Mouse (Mus musculus) brain, embryonic 18.5 days (tissue): ENCODE data around the gene Unc13a.
A peak's percentile ranks its signal among the peaks of the same experiment; 100 is the strongest.
"Not testable (repeated sequence)": the region's sequence is repeated elsewhere in the genome, so short reads cannot be mapped to it uniquely, and the experiment has no call there.

Source experiments
- DNase-seq: peaks from one replicate; pipeline ENCODE4 v3.0.0-alpha.2; 2012; ENCODE audit warnings: low read depth, low spot score

Unc13a gene

DNA sequence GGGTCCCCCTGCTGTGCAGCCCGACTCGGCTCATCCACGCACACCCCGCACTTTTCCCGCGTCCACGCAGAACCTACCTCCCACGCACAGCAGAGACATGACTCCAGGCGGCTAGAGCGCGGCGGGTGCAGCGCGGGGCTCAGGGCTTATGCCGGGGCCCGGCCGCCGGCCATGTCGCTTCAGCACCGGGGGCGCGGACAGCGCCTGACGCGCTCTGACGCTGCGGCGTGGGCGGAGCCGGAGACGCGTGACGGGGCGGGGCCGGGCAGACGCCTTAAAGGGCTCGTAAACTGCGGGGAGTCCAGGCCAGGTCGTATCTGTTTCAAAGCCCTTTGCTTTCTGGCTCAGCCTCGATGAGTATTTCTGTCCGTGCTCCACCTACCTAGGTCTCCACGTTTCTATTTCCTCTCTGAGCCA, at the start of gene Unc13a:
Gene Unc13a, minus strand, starts transcription at position 209 of the 417 bp plus-strand sequence.
- peak; percentile 79 for DNase-seq

DNA sequence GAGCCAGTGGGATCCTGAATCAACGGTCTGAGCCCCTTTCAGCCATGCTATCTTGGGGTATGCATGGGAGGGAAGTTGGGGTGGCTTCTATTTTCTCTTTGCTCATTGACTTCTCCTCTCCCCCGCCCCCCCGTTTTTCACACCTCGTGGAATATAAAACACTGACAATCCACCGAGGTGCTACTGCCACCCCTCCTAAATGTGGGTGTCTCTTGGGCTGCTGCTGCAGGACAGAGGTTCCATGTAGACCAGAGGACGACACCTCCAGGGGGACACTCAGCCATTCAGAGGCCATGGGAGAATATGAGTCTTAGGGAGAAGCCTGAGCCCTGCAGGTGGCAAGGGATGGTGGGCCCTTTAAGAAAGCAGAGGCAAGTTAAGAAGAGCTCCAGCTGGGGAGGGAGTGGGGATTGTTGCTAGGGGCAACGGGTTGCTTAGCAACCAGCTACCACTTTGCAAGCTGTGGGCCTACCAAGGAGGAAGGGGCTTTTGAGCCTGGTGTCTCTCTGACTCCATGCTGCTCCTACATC, 48.4 kb upstream of the Unc13a start:
- peak; percentile 86 for DNase-seq

- DNase-seq = no peak
These were observed 47.7 kb upstream of the Unc13a start for GRCm38 (mm10) chr8:71719218-71719617.

DNA sequence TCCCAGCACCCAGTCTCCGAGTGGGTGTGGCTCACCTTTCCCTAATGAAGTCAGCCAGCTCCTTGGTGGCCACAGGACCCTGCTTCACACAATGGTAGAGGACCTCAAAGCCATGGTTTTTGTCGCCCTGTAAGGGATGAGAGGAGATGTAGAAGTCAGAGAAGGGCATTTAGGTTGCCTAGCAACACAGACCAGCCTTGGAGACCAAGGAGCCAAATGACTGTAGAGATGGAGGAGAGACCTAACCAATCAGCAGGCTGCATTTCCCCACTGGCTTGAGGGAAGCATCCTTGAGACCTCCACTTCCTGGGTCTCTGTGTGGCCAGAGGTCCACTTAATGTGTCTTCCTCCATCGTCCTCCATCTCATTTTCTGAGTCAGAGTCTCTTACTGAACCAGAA, 46.7 kb upstream of the Unc13a start:
- no peak for DNase-seq

GRCm38 (mm10) chr8:71717096-71717495, 45.5 kb upstream of the Unc13a start:
- no peak for DNase-seq

- DNase-seq = no peak
These were observed 45.0 kb upstream of the Unc13a start for GRCm38 (mm10) chr8:71716561-71717053.

DNA sequence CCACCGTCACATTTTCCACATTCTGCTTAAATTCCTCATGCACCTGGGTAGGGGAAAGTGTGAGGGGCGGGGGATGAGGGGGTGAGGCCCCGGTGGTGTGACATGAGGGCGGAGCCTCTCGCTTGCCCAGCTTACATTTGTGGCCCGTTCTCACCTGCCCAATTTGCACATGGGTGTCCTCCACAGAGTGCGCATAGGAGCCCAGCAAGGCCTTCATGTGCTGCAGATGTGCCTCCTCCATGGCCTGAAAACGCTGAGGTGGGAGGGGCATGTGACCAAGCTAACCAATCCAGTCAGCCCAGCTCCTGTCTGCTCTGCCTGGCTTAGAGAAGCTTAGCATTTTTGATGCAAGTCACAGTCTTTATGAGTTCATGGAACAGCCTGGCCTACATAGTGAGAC, 44.0 kb upstream of the Unc13a start:
- DNase-seq = no peak

- DNase-seq = no peak
These were observed 40.0 kb upstream of the Unc13a start for GRCm38 (mm10) chr8:71711574-71711973.

DNA sequence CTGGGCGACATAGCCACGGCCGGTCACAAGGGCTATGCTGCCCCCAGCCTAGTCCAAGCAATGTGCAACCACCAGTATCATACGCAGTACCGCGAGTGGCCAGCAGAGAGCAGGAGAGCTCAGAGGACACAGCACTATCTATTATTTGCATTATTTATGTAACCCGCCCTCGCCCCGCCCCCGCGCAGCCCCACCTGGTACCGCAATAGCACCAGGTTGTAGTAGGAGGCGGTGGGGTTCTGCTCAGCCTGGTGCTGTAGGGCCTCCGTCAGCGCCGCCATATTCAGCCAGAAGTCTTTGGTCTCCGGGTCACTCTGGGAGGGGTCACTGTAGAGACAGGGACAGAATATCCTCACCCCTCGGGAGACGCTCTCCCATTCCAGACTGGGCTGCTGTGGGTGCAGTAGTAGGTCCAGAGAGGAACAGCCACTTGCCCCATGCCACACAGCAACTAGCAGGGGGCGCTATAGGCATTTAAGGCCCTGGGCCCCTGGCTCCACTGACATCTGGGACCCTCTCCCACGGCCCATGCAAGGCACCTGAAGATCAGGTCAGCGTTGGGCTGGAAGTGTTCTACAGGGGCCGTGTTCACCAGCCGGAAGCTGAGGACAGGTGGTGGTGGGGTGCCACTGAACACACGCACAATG, 38.4 kb upstream of the Unc13a start:
- no peak for DNase-seq

GRCm38 (mm10) chr8:71709134-71709799, 37.7 kb upstream of the Unc13a start:
- DNase-seq = no peak

- no peak for DNase-seq
These were observed 36.3 kb upstream of the Unc13a start for GRCm38 (mm10) chr8:71707874-71708273.

DNA sequence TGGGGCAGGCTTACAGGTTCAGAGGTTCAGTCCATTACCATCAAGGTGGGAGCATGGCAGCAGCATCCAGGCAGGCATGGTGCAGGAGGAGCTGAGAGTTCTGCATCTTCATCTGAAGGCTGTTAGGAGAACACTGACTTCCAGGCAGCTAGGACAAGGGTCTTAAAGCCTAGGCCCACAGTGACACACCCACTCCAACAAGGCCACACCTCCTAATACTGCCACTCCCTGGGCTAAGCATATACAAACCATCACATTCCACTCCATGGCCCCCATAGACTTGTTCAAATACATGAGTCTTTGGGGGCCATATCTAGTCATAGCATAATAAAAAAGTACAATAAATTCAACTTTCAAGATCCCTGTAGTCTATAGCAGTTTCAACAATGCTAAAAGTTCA, 31.8 kb upstream of the Unc13a start:
- DNase-seq = not testable (repeated sequence)

- DNase-seq = no peak
These were observed 31.4 kb upstream of the Unc13a start for GRCm38 (mm10) chr8:71702923-71703322.

DNA sequence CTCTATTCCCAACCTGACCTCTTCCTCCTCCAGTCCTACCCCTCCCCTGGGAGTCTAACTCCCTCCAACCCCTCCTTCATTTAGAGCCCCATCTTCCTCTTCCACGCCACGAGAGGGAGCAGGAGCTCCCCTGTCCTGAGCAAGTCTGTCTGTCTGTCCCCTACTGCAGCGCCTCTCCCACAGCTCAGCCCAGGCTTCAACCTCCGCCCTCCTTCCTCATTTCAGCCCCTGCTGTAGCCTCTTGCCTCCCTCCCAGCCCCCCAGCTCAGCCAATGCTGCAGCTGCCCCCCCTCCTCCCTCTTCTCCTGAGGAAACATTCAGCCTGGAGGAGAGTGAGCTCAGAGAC, 30.5 kb upstream of the Unc13a start:
- no peak for DNase-seq

GRCm38 (mm10) chr8:71701414-71702086, 30.0 kb upstream of the Unc13a start, which contains the start of gene B3gnt3:
TSS of gene B3gnt3 (minus strand) at chr8:71701789.
- no peak for DNase-seq

DNA sequence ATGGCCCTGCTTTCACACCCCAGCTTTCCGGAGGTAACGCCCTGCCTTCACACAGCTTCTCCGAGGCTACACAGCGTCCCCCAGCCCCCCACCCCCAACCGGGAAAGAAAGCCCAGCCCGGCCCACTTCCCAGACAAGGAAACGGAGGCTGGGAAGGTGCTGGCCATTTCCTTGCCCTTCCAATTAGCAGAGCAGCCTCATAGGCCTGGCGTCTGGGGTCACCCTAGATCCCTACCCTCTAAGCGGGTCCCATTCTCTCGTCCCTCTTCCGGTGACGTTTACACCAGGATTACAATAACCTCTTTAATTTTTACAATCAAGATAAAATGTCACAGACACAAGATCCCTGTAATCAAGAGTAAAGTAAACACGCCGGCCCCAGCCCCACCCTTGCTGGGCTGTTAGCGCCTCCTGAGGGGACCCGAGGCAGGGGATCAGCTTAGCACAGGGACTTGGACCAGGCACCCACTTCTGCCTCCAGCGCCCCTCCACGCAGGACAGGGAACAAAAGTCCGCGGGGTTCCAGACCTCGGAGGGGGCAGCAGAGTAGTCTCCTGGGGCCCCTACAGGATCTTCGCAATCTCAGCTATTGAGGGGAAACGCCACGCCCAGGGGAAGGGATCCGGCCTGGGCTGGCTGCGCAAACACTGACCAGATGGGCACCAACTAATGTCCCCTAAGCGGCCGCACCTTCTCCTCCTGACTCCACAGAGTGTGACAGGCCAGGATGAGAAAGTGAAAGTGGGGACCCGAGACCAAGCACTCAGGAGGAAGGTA, 29.1 kb upstream of the Unc13a start:
- DNase-seq = no peak

GRCm38 (mm10) chr8:71695456-71695855, 23.9 kb upstream of the Unc13a start:
- DNase-seq = not testable (repeated sequence)

GRCm38 (mm10) chr8:71693166-71694041, 21.8 kb upstream of the Unc13a start:
- DNase-seq = no peak

GRCm38 (mm10) chr8:71692509-71692908, 21.0 kb upstream of the Unc13a start:
- DNase-seq = no peak

- no peak for DNase-seq
These were observed 17.5 kb upstream of the Unc13a start, which contains the start of gene Insl3 for GRCm38 (mm10) chr8:71689028-71689427. TSS of gene Insl3 (plus strand) at chr8:71689214.

GRCm38 (mm10) chr8:71687616-71688015, 16.1 kb upstream of the Unc13a start:
- no peak for DNase-seq
